Mouse (Mus musculus): ENCODE measurements around the gene Ift80.
"Not testable (repeated sequence)": the region's sequence is repeated elsewhere in the genome, so short reads cannot be mapped to it uniquely, and the experiment has no call there.

Ift80 gene

GRCm38 (mm10) chr3:68986550-68986949 lies 17.8 kb downstream of the Ift80 start:
- no peak for DNase-seq (ENCODE audit: low read depth in 2 of 2, low spot score in 2 of 2)

- DNase-seq (ENCODE audit: low read depth in 2 of 2, low spot score in 2 of 2), result peak; percentile 61 to 64
Measured at GRCm38 (mm10) chr3:68980898-68981297, 23.5 kb downstream of the Ift80 start.

DNA sequence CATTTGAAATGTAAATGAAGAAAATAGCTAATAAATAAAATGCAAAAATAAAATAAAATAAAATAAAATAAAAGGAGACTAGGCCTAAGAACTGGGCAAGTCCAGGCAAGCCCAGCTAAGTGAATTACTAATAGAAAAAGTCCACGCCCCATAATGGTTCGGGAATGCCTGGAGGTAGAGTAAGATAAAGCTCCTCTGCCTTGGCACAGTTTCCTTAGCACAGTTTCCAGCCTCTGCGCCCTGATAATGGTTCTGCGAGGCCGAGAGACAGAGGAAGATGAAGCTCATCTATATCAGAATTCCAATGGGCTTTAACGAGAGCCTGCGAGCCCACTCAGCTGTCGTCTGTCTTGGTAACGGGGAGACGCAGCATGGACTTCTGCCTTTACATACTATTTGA lies 25.2 kb downstream of the Ift80 start:
- DNase-seq (ENCODE audit: low read depth in 2 of 2, low spot score in 2 of 2), result no peak

DNA sequence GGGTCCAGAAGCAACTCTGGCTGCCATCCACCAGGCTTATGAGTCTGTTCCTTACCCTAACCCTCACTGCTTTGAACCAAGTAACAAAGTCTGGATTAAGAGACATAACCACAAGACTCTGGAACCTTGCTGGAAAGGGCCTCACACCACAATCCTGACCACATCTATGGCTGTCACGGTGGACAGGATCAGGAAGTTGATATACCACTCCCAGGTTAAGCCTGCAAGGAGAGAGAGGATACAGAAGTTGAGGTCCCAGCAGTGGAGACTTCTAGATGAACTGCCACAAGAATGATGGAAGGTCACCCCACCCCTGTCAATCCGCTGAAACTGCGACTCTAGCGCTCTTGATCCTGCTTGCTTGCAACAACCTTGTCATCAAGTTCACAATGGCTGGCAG lies 26.7 kb downstream of the Ift80 start:
- no peak for DNase-seq (ENCODE audit: low read depth in 2 of 2, low spot score in 2 of 2)

- no peak for DNase-seq (ENCODE audit: low read depth in 2 of 2, low spot score in 2 of 2)
Measured at GRCm38 (mm10) chr3:68975533-68976490, 28.6 kb downstream of the Ift80 start.

GRCm38 (mm10) chr3:68974639-68975532 lies 29.5 kb downstream of the Ift80 start:
- no peak for DNase-seq (ENCODE audit: low read depth in 2 of 2, low spot score in 2 of 2)

DNA sequence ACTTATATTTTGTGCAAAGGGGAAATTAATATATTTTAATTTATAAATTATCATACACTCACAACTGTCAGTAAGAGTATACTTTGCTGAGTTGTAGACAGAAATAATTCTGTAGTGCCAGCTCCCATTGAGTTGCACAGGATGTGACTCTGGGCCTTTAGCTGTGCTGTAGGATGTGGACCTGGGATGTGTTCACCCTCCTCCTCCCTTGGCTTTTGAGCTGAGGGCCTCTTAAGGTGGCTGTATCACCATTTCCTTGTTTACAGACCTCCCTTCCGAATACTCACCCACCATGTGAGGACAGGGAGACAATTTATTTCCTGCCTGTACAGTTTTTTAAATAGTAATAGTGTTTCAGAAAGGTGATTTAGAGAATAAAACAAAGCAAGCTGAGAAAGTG lies 30.8 kb downstream of the Ift80 start:
- no peak for DNase-seq (ENCODE audit: low read depth in 2 of 2, low spot score in 2 of 2)

DNA sequence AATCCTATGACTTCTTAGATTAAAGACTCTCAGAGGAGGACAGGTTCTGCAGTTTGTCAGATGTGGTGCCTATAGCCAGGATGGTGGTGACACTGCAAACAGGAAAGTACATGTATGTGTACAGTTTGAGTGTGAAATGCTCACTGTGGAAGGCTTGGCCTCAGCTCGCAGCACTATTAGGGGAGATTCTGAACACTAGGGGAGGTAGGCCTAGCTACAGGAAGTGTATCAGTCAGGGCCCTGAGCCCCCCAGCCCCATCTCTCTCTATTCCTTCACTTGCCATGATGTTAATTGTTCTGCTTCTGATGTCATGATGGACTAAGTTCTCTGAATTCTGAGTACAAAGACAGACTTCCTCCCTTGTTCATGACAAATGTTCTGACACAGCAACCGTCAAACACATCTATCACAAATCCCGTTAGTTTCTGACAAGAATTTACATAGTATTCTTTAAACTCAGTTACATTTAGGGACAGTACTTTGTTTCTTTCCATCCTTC lies 35.2 kb downstream of the Ift80 start:
- peak in 1 of 2 experiments; percentile 24 for DNase-seq (ENCODE audit: low read depth in 2 of 2, low spot score in 2 of 2)

DNA sequence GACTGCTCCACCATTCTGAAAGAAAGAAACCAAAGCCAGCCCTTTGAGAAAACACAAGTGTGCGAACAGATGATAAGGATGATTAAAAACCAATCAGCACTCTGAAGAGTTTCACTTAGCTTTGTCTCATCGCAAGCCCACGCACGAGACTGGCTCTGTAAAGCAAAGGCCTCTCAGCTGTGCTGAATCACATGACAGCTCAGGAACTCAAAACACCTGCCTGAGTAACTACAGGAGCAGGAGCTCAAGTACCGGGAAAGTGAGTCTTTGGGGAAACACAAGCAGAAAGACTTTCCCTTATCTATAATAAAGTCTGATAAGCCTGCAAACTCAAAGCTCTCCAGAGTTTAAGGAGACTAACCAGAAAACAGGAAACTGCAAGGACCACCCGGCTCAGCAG lies 37.0 kb downstream of the Ift80 start:
- DNase-seq (ENCODE audit: low read depth in 2 of 2, low spot score in 2 of 2), result peak; percentile 40 to 60

GRCm38 (mm10) chr3:68966527-68967285 lies 37.7 kb downstream of the Ift80 start:
- peak in 1 of 2 experiments; percentile 36 for DNase-seq (ENCODE audit: low read depth in 2 of 2, low spot score in 2 of 2)

- peak in 1 of 2 experiments; percentile 71 for DNase-seq (ENCODE audit: low read depth in 2 of 2, low spot score in 2 of 2)
Measured at GRCm38 (mm10) chr3:68964682-68965081, 39.7 kb downstream of the Ift80 start.

DNA sequence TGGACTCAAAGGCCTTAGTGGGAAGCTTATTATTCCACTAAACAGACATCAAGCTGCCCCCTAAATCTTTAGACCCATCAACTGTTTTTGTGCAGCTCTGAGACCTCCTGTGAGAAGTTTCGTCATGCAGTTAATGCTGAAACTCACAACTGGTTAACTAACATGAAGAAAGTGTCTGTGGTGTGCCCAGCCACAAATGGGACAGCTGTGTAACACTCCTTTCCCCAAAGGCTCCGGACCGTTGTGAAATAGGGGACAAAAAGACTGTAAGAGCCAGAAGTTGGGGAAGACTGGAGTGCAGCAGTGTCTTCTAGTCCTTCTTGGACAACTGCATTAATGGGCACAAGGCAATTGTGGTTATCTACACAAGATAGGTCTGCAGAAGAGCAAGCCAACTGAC lies 47.0 kb downstream of the Ift80 start:
- DNase-seq (ENCODE audit: low read depth in 2 of 2, low spot score in 2 of 2), result no peak

DNA sequence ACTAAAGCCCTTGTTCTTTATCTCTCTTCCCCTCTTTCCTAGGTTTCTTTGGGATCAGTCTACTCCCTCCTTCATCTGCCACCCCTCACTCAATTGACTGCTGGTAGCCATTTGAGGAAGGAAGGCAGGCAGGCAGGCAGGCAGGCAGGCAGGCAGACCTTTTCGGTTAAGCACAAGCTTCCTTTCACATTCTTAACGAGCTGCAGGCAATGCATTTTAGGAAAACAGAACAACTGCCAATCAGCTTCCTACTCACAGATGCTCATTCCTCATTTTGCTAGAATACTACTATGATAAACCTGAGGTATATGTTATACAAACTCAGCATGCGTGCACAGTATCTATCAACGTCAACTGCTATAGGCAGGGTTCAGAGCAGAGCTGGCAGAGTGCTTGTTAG lies 47.9 kb downstream of the Ift80 start:
- no peak for DNase-seq (ENCODE audit: low read depth in 2 of 2, low spot score in 2 of 2)

DNA sequence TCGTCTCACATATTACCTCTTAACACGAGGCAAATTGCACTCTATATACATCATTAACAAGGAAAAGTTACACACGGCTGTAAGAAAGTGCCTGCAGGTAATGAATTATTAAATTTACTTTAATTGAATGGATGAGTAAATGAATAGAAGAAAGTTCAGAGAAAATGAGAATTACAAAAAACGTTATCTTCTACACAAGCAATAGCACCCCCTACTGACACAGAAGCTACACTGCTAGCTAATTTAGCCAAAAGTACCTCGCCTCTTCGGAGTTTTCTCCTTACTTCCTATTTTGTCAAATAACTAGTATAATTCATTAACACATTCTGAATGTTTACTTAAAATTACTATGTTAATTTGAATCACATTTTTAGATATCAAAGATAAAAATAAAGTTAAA lies 49.9 kb downstream of the Ift80 start:
- peak in 1 of 2 experiments; percentile 46 for DNase-seq (ENCODE audit: low read depth in 2 of 2, low spot score in 2 of 2)

GRCm38 (mm10) chr3:68952707-68953106 lies 51.7 kb downstream of the Ift80 start:
- DNase-seq (ENCODE audit: low read depth in 2 of 2, low spot score in 2 of 2), result no peak

DNA sequence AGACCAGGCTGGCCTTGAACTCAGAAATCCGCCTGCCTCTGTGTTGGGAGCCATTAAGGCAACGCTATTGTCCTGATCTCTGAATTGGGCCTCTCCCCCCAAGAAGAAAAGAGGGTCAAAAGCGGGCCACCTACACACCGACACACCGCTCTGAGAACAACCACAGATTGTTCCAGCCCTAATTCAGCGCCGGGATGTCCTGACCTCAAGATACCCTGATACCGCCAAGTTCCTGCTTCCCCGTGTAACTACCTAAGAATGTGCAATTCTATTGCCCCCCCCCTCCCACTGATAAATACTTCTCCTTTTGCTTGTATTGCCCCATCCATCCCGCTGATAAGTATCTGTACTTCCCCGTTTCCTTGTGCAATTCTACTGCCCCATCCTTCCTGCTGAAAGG lies 52.4 kb downstream of the Ift80 start:
- DNase-seq (ENCODE audit: low read depth in 2 of 2, low spot score in 2 of 2), result not testable (repeated sequence)

DNA sequence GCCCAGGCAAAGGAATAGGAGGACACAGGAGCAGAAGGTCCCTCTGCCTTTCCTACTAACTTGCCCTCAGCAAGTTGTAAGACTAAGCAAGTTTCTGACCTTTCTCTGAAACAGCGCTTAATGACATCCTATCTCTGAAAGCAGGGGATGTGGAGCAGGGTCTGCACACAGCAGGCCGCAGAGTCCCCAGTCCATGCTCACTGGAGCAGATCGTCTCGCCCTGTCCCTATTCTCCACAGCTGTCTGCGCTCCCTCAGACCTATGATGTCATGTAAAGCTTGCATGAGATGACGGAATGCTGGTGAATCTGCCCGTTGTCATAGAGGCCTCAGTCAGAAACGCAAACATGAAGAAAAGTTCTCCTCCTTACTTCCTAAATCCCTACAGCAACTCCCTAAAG lies 55.0 kb downstream of the Ift80 start:
- DNase-seq (ENCODE audit: low read depth in 2 of 2, low spot score in 2 of 2), result no peak

DNA sequence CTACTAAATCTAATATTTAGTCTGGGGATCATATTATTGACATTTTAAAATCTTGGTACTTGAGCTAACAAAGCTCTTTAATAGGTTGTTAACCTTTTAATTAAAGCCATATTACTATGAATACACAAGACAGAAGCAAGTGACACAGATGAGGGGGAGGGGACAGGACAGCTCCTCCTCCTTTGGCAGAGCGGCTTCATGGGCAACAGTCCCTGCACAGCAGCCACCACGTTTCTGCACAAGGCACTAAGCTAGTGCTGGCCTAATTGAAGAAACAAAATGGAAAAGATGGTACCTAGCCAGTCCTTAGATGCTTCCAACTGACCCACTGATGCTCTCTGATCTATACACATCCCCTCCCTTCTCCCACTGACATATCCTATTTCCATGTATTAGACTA lies 55.5 kb downstream of the Ift80 start:
- no peak for DNase-seq (ENCODE audit: low read depth in 2 of 2, low spot score in 2 of 2)

- DNase-seq (ENCODE audit: low read depth in 2 of 2, low spot score in 2 of 2), result no peak
Measured at GRCm38 (mm10) chr3:68941867-68942266, 62.5 kb downstream of the Ift80 start.

DNA sequence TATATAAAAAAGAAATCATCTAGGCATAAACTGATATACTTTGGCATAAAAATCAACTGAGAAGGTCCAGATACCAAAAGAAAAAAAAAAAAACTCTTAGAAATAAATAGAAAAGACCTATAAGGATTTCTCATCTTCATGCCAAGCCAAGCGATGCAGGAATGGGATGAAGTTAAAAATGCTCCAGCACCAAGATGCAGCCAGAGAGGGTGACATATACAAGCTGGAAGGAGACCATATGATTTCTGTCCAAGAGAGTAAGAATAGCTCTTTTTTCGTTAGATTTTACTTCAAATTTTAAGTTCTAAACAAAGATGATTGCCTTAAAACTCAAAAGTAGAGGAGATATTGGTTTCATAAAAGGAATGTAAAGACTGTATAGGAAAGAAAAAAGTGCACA lies 64.1 kb downstream of the Ift80 start:
- no peak for DNase-seq (ENCODE audit: low read depth in 2 of 2, low spot score in 2 of 2)

DNA sequence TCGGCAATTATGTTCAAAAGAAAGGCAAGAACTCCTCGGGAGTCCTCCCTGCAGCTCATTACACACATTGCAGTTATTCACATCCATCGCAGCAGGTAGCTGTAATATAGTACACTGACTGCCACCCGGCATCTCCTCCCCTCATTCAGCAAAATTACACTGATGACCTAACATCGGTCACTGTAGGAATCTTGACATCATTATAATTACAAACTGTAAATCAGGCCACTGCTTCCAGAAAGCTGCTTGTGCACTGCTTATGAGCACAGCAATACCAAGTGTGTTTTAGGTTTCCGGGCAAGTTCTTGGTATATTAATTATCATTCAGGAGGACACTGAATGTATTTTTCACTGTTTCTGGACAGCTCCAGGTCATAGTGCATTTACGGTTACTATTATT lies 65.1 kb downstream of the Ift80 start:
- DNase-seq (ENCODE audit: low read depth in 2 of 2, low spot score in 2 of 2), result no peak

Measured in CD8-positive naive resting alpha-beta T cell, adult 2 months (primary cell).